9 mouse cellular contexts compared by ENCODE assay signal in the genomic region with DNA sequence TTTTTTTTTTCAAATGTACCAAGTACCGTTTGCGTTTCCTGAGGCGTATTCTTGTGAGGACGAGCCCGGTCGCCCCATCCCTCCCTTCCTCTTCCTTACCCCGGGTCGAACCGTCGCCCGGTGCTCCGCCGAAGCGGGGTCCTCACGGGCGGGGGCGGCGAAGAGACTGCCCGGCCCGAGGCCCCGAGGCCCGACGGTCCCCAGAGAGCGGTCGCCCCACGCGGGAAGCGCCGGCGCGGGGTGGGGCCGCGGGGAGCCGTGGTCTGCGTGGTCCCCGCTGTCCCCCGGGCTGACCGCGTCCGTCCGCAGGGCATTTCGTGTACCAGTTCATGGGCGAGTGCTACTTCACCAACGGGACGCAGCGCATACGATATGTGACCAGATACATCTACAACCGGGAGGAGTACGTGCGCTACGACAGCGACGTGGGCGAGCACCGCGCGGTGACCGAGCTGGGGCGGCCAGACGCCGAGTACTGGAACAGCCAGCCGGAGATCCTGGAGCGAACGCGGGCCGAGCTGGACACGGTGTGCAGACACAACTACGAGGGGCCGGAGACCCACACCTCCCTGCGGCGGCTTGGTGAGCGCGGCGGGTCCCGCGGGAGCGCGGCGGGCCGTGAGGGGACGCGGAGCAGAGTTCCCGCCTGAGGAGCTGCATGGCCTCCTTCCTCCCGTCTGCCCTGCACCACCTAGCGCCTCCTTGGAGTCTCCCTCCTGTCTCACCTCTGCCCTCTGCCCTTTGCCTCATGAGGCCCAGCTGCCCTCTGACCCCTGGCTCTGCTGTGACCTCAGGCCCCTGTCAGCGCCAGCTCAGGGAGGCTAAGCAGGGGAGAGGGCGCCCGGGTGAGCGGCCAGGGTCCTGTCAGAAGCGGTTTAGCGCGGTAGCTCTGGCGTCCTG. TPM values are rescaled to one million over a fixed set of nuclear protein-coding genes. Genes with fewer than 3 reads are reported as not detected.
DNase-seq lines count a peak whose midpoint lies in the region; ATAC-seq lines count a peak whose summit lies in the region.
"Had no signal": no experiment of that assay in that cellular context is flagged by ENCODE, and none has a peak within 500 bp of the region (broad histone marks: within the 10 kb centered on the region; RNA-seq: fewer than 3 reads in every experiment).

No protein-coding gene starts in this region.

- H3K27me3 ChIP-seq in heart, embryonic 11.5 days (ENCODE audit: control insufficient read depth, insufficient read depth, low read length) = peaks cover 15% of the 10 kb centered on the region
- H3K27me3 ChIP-seq in heart, embryonic 14.5 days (ENCODE audit: control insufficient read depth, insufficient read depth, low read length) = peaks cover 16% of the 10 kb centered on the region; the same call in 1 of the 2 replicates
- peaks cover 52% of the 10 kb centered on the region for H3K27me3 ChIP-seq in limb, embryonic 15.5 days
- peaks cover 23% of the 10 kb centered on the region for H3K27me3 ChIP-seq in neural tube, embryonic 15.5 days (replicated peaks)

- ATAC-seq in heart, embryonic 11.5 days (replicated peaks; ENCODE audit: insufficient number of reproducible peaks, low FRiP score, low TSS enrichment) = 0 out of 2 replicates have a peak, but pooled peaks have one; percentile 24
- ATAC-seq in heart, embryonic 14.5 days (ENCODE audit: insufficient number of reproducible peaks, insufficient read depth, low FRiP score, low read depth) = no peak
- no peak for ATAC-seq in limb, embryonic 15.5 days (ENCODE audit: insufficient number of reproducible peaks, low FRiP score, low TSS enrichment, low read depth)
- 0 out of 2 replicates have a peak, but pooled peaks have one; percentile 29 for ATAC-seq in neural tube, embryonic 15.5 days (ENCODE audit: low FRiP score)
- ATAC-seq in frontal cortex, adult (ENCODE audit: low TSS enrichment) = no peak
- ATAC-seq: Patski had no signal

- peak overlapping the region; percentile 61 for H3K4me3 ChIP-seq in heart, embryonic 11.5 days (ENCODE audit: low read depth, low read length)
- H3K4me3 ChIP-seq in heart, embryonic 14.5 days (ENCODE audit: control insufficient read depth in 1 of 2, insufficient read depth in 1 of 2, low read depth in 1 of 2, low read length in 2 of 2) = peak overlapping the region; percentile 50 to 60
- H3K4me3 ChIP-seq in limb, embryonic 15.5 days = peak overlapping the region; percentile 44
- peak overlapping the region; percentile 44 for H3K4me3 ChIP-seq in neural tube, embryonic 15.5 days (replicated peaks)

- H3K9ac ChIP-seq in heart, embryonic 11.5 days (ENCODE audit: low read depth, low read length) = peak overlapping the region; percentile 72
- H3K9ac ChIP-seq in heart, embryonic 14.5 days (ENCODE audit: low read length) = peak overlapping the region; percentile 77
- peak overlapping the region; percentile 27 for H3K9ac ChIP-seq in limb, embryonic 15.5 days
- peak overlapping the region; percentile 40 for H3K9ac ChIP-seq in neural tube, embryonic 15.5 days (replicated peaks)

- no peak for DNase-seq in heart, postnatal 36 days
- peak; percentile 14 for DNase-seq in T-cell, adult 2 months (ENCODE audit: low spot score)
- no peak for DNase-seq in layer of hippocampus, adult 11-12 months (ENCODE audit: low spot score)

- no peaks in the 10 kb centered on the region for H3K9me3 ChIP-seq in heart, embryonic 11.5 days (replicated peaks; ENCODE audit: control insufficient read depth, low read length)
- no peaks in the 10 kb centered on the region for H3K9me3 ChIP-seq in heart, embryonic 14.5 days (ENCODE audit: control insufficient read depth, low read length)
- no peaks in the 10 kb centered on the region for H3K9me3 ChIP-seq in limb, embryonic 15.5 days
- no peaks in the 10 kb centered on the region for H3K9me3 ChIP-seq in neural tube, embryonic 15.5 days (replicated peaks)

- intact Hi-C loops in heart, postnatal 36 days (cut with DNase I) = no loop called here

- no peaks in the 10 kb centered on the region for H3K36me3 ChIP-seq in heart, embryonic 11.5 days (ENCODE audit: control insufficient read depth, insufficient read depth, low read length)
- no peaks in the 10 kb centered on the region for H3K36me3 ChIP-seq in heart, embryonic 14.5 days (ENCODE audit: control insufficient read depth, insufficient read depth, low read length)
- H3K36me3 ChIP-seq in limb, embryonic 15.5 days = no peaks in the 10 kb centered on the region
- no peaks in the 10 kb centered on the region for H3K36me3 ChIP-seq in neural tube, embryonic 15.5 days

- no peaks in the 10 kb centered on the region; the same call in 1 of the 2 replicates for H3K4me1 ChIP-seq in heart, embryonic 11.5 days (ENCODE audit: control insufficient read depth, insufficient read depth, low read length)
- H3K4me1 ChIP-seq in heart, embryonic 14.5 days (ENCODE audit: control insufficient read depth in 2 of 2, insufficient read depth in 2 of 2, low read length in 2 of 2) = peaks cover 5 to 12% of the 10 kb centered on the region in 2 experiments; a peak in 3 of 4 replicates
- H3K4me1 ChIP-seq in limb, embryonic 15.5 days = peaks cover 20% of the 10 kb centered on the region
- H3K4me1 ChIP-seq in neural tube, embryonic 15.5 days = peaks cover 27% of the 10 kb centered on the region

- WGBS in heart, embryonic 11.5 days (ENCODE audit: insufficient replicate concordance) = under 1% methylated on average over 91 of the region's 93 CpGs
- 2% methylated on average over 88 of the region's 93 CpGs for WGBS in heart, embryonic 14.5 days
- WGBS in limb, embryonic 15.5 days = 1% methylated on average over 93 of the region's 93 CpGs
- under 1% methylated on average over 92 of the region's 93 CpGs for WGBS in neural tube, embryonic 15.5 days

- H3K4me2 ChIP-seq in heart, embryonic 11.5 days = peak overlapping the region; percentile 97
- peak overlapping the region; percentile 97 for H3K4me2 ChIP-seq in heart, embryonic 14.5 days (ENCODE audit: low read length)
- H3K4me2 ChIP-seq in limb, embryonic 15.5 days = peak overlapping the region; percentile 92
- H3K4me2 ChIP-seq in neural tube, embryonic 15.5 days = peak overlapping the region; percentile 93

- no peak overlapping the region for H3K27ac ChIP-seq in heart, embryonic 11.5 days (ENCODE audit: low read depth, low read length)
- H3K27ac ChIP-seq in heart, embryonic 14.5 days (replicated peaks in 1 of 2; ENCODE audit: control insufficient read depth in 1 of 2, insufficient read depth in 1 of 2, low read depth in 2 of 2, low read length in 2 of 2) = no peak overlapping the region
- no peak overlapping the region for H3K27ac ChIP-seq in limb, embryonic 15.5 days
- H3K27ac ChIP-seq in neural tube, embryonic 15.5 days (replicated peaks) = no peak overlapping the region

RNA-seq across cellular contexts. Expression of a gene that starts 7.2 kb away (rescaled TPM):
- 11.7 and 13.5 TPM in 2 replicates for polyA plus RNA-seq in heart, embryonic 11.5 days (2014; fragmentation: Nextera tagmentation; extraction: Ambion mirVana)
- 10 to 100 TPM; 14.8 to 32.7 TPM for total RNA-seq in heart, postnatal 36 days (2021)
- polyA plus RNA-seq in heart, embryonic 14.5 days (2014; fragmentation: Nextera tagmentation; extraction: Ambion mirVana) = 7.0 and 10.0 TPM in 2 replicates
- polyA plus RNA-seq in limb, embryonic 15.5 days (2015; fragmentation: Nextera tagmentation; extraction: Ambion mirVana) = 5.8 and 7.5 TPM in 2 replicates
- 1.4 and 189 TPM in 2 replicates for polyA plus RNA-seq in neural tube, embryonic 15.5 days (2015; fragmentation: Nextera tagmentation; extraction: Ambion mirVana)

RNA-seq across cellular contexts. Expression of a gene that starts 22.9 kb away (rescaled TPM):
- not detected in 2 replicates for polyA plus RNA-seq in heart, embryonic 11.5 days (2014; fragmentation: Nextera tagmentation; extraction: Ambion mirVana)
- total RNA-seq in heart, postnatal 36 days (2021) = 10 to 100 TPM; 21.8 to 44.6 TPM
- 1.2 and 2.5 TPM in 2 replicates for polyA plus RNA-seq in heart, embryonic 14.5 days (2014; fragmentation: Nextera tagmentation; extraction: Ambion mirVana)
- 2.9 and 3.3 TPM in 2 replicates for polyA plus RNA-seq in limb, embryonic 15.5 days (2015; fragmentation: Nextera tagmentation; extraction: Ambion mirVana)
- 0.97 and 82.8 TPM in 2 replicates for polyA plus RNA-seq in neural tube, embryonic 15.5 days (2015; fragmentation: Nextera tagmentation; extraction: Ambion mirVana)
- polyA plus RNA-seq: Patski had no signal

RNA-seq across cellular contexts. Expression of a gene that starts 26.0 kb away (rescaled TPM):
- not detected in 2 replicates for polyA plus RNA-seq in heart, embryonic 11.5 days (2014; fragmentation: Nextera tagmentation; extraction: Ambion mirVana)
- total RNA-seq in heart, postnatal 36 days (2021) = under 1 TPM; 0.83 to 0.84 TPM
- not detected in 2 replicates for polyA plus RNA-seq in heart, embryonic 14.5 days (2014; fragmentation: Nextera tagmentation; extraction: Ambion mirVana)
- polyA plus RNA-seq in limb, embryonic 15.5 days (2015; fragmentation: Nextera tagmentation; extraction: Ambion mirVana) = 0.32 TPM in 1 of 2 replicates, not detected in the other
- 0.08 and 0.26 TPM in 2 replicates for polyA plus RNA-seq in neural tube, embryonic 15.5 days (2015; fragmentation: Nextera tagmentation; extraction: Ambion mirVana)
- polyA plus RNA-seq: Patski had no signal

RNA-seq across cellular contexts. Expression of a gene that starts 41.0 kb away (rescaled TPM):
- 1.5 and 2.3 TPM in 2 replicates for polyA plus RNA-seq in heart, embryonic 11.5 days (2014; fragmentation: Nextera tagmentation; extraction: Ambion mirVana)
- 10 to 100 TPM; 20.6 to 43.5 TPM for total RNA-seq in heart, postnatal 36 days (2021)
- 2.6 and 3.0 TPM in 2 replicates for polyA plus RNA-seq in heart, embryonic 14.5 days (2014; fragmentation: Nextera tagmentation; extraction: Ambion mirVana)
- polyA plus RNA-seq in limb, embryonic 15.5 days (2015; fragmentation: Nextera tagmentation; extraction: Ambion mirVana) = 3.3 and 3.8 TPM in 2 replicates
- 4.0 and 55.6 TPM in 2 replicates for polyA plus RNA-seq in neural tube, embryonic 15.5 days (2015; fragmentation: Nextera tagmentation; extraction: Ambion mirVana)

Comparison
In these comparisons a context has a peak if more than half of its experiments do, and no peak if none do; other contexts are left out.
1. ATAC-seq: peak in heart, embryonic 11.5 days (single experiment) and neural tube, embryonic 15.5 days (single experiment); none in heart, embryonic 14.5 days (single experiment), limb, embryonic 15.5 days (single experiment) and frontal cortex, adult (single experiment).
2. H3K9ac ChIP-seq: peak in every context shown above with its lines; median percentile 77 in heart, embryonic 14.5 days; 72 in heart, embryonic 11.5 days; 40 in neural tube, embryonic 15.5 days; 27 in limb, embryonic 15.5 days.
3. Peak in every context shown above with its lines, with median percentiles within 50 percentile points of each other: H3K4me2 ChIP-seq and H3K4me3 ChIP-seq.